Mouse (Mus musculus) MEL-GATA-1-ER (cell line): ENCODE results near the gene Sapcd1.

Experiments
- DNase-seq: peaks from one replicate; pipeline ENCODE4 v3.0.0-alpha.2; 2012; ENCODE audit warnings: low read depth; ENCODE audit errors: extremely low read depth

The Sapcd1 gene

DNA sequence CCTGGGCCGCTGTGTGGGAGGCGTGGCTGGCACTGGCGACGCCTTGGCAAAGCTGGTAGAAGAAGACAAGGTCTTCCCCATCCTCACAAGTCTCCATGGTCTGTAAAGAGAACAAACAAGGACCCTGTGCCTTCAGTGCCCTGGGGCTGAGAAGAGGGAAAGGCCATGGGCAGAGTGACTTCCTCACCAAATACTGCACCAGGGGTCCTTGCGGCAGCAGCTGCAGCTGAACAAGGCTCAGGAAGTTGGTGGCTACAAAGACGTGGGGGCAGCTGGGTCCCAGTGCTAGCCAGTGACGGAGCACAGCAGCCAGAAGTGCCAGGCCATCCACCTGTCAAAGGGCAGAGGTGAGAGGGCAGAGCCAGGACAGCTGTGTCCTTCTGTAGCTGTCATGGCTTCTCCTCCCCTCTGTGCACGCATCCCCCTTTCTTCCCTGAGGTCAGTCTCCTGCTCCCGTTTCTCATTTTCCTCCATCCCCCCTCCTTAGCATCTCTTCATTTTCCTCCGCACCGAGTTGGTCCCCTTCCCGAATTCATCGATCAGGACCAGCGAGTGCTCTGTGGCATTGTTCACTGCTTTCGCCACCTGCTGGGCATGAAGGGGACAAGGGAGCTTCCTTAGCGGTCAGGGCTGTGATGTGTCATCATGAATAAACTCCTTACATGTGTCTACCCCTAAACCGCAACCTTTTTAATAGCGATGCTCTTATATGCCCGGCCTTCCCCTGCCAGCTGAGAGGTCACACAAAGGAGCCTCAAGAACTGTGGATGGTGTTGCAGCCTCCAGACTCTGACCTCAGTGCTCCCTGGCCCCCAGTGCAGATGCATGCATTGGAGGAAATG is 2.1 kb upstream of the Sapcd1 start:
- no peak for DNase-seq

DNA sequence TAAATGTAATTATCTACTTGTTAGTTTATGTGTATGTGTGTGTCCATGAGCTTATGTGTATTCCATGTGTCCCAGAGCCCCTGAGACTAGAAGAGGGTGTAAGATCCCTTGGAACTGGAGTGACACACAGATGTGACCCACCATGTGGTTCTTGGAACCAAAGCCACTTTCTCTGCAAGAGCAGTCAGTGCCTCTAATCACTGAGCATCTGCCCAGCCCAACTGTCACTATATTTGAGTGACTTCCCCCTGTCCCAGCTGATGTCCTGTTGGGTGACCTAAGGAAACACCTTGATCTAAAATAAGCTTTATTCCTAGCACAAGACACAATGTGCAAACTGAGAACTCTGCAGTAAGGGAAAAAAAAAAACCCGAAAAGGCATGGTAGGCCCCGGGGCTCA is 499 bp upstream of the Sapcd1 start:
- DNase-seq = no peak

DNA sequence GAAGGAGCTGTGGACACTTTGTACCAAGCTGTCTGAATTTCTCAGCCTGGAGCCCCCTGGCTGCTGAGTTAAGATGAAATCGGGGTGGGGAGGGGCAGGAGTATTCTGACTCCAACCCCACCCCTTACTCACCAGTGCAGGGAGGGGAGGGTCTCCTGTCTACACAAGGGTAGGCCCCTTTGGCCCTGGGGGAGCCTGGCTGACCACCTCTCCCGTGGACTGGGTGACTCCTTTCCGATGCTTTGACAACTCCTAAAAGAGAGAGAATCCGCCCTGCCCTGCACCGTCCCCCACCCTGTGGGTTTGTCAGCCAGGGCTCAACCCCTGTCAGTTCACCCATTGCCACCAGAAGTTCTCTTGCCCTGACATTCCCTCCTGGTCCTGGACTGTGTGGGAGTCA is 1.6 kb downstream of the Sapcd1 start:
- DNase-seq = no peak

DNA sequence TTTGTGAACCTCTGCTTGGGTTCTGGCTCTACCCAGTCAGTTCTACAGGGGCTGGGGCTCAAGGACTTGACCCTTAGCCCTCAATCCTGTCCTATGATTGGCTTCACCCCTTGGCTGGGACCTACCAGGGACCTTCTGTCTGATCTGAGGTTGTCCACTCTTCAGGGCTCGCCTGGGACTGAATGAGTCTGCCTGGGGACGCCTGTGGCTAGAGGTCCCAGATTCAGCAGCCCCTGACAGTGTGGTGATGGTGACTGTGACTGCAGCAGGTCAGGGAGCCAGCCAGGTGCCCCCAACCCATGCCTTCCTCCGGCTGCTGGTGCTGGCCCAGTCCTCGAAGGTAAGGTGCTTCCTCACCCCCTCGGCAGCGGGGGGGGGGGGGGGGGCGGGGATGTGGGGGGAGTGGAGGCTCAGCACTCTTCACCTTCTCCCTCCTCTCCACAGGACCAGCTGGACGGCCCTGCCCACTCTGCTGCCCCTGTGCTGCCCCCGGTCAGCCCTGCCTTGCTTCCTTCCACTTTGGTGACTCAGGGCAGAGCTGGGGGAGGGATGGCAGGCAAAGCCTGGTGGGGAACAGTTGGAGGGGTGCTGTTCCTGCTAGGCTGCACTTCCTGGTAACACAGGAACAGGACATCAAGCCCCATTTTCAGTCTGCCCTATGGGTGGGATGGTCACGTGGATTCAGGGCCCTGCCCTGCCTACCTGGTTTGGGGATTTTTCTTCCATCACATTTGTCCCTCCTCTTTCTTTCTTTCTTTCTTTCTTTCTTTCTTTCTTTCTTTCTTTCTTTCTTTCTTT is 2.9 kb downstream of the Sapcd1 start:
- DNase-seq = no peak

DNA sequence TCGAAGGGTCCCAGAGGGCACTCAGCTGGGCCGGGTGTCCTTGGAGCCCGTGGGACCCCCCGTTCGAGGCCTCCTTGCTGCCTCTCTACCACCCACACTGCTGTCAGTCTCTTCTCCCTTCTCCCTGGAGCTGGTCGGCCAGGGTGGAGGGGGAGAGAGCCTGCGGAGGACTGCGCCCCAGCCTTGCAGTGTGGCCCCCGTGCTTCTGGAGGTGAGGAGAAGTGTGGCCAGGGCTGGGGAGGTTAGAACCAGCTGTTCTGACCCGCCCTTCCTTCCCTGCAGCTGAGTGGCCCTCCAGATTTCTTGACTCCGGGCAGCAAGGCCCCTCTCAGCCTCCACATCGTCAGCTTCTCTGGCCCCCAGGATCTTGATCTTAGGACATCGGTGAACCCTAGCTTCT is 3.6 kb downstream of the Sapcd1 start:
- DNase-seq = no peak

DNA sequence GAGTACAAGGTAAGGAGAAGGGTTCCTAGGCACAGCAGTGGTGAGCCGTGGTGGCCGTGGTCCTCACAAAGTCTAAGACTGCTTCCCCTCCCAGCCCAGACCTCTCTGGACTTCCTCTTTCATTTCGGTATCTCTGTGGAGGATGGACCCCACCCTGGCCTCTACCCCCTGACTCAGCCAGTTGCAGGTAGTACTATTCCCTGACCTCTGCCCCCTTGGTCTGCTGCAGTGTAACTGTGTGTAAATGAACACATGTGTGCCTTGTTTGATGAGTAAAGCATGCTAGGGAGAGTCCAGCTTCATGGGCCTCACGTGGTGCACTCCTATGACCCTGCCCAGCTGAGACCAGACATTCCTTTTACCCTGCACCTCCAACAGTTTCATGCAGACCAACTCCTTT is 4.1 kb downstream of the Sapcd1 start:
- no peak for DNase-seq

DNA sequence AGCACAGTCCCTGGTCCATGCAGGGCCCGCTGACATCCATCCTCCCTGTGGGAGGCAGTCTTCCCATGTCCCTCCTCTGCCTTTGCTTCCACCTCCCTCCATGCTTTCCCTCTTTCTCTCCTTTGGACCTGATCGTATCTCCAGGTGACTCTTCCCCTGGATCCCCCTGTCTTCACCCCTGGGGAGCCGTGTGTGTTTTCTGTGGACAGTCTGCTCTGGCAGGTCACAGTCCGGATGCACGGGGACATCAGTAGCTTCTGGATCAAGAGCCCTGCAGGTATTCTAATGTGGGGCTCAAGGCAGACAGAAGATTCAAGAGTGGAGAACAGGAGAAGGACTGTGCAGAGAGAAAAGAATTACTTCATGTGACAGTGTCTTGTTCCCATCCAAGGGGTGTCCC is 4.6 kb downstream of the Sapcd1 start:
- no peak for DNase-seq

DNA sequence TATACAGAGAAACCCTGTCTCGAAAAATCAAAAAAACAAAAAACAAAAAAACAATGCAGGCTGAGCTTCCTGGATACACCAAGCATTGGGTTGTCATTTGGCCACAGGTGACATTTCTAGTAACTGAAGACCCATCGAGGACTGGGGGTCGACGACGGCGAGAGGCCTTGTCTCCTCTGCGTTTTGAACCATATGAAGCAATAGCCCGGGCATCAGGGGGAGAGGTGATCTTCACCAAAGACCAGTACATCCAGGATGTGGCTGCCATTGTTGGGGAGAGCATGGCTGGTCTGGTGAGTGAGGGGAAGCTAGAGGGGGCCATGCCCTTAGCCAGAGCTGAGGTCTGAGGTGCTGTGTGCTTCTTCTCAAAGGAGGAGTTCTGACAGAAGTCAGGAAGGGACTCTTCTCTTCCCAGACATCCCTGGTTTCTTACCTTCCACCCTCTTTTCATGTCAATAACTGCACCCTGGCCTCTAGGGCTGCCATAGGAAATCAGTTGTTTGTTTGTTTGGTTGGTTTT is 5.2 kb downstream of the Sapcd1 start:
- no peak for DNase-seq

DNA sequence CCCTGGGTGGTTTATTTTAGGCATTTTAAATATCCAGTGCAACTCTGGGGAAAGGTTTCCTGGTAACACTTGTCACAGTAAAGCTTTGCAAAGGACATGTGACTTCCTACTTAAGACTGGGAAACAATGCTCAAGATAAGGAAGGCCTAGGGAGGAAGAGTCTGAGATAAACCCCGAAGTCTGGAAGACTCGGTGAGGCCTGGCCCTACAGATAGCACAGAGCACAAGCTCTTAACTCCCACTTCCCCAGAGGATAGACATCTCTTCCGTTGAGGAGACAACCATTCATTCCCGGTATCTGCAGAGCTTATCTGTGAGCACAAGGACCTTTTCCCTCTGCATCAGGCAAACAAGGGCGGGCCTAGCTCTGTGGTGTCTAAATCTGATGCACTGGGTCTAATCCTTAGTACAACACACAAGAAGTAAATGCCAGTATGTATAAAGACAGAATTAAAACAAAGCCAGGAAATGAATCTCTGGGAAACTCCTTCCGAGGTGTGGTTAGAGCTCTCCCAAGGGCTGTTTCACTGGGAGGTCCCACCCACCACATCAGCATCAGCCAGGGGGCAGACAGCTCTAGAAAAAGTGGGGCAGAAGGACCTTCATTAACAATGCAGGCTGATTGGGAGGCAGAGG is 5.9 kb downstream of the Sapcd1 start:
- peak; percentile 99 for DNase-seq

DNA sequence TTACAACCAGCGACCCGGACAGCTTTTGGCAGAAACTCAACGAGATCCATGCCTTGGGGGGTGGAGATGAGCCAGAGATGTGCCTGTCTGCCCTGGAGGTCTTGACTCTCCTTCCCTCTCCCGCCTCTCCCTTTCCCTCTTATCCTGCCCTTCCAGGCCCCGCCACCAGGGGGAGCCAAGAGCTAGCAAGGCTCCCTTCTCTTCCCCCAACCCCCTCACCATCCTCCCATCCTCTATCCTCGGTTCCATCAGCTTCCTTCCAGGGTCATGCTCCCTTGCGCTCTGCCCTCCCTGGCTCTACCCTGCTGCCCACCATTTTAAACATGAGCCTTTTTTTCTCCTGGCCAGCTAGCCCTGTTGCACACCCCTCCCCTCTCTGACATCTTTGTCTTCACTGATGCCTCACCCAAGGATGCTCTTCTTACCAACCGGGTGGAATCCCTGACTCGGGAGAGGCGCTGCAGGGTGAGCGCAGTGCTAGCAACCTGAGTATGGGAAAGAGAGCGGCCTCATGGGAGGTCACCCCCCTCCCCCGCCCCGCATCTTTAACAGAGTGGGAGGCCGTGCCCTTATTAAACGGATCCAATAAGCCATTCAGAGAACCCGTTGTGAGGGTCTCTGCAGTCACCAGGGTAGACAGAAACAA is 6.5 kb downstream of the Sapcd1 start:
- peak; percentile 68 for DNase-seq

DNA sequence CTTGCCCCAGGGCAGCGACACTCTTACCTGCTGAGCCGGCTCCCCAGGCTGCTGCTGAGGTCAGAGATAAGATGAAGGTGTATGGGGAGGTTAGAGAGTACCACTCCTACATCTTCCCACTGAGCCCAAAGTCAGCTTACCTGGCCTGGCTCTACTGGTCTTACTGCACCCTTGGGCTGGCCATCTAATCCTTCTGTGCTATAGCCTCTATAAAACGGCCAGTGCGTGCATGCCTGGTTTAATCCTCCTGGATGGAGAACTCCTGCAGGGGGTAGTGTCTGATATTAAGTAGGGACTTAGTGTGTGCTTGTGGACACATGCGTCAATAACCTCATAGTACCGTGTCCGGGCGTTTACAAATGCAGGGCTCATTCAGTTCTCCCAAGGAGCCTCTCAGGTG is 7.3 kb downstream of the Sapcd1 start:
- no peak for DNase-seq

DNA sequence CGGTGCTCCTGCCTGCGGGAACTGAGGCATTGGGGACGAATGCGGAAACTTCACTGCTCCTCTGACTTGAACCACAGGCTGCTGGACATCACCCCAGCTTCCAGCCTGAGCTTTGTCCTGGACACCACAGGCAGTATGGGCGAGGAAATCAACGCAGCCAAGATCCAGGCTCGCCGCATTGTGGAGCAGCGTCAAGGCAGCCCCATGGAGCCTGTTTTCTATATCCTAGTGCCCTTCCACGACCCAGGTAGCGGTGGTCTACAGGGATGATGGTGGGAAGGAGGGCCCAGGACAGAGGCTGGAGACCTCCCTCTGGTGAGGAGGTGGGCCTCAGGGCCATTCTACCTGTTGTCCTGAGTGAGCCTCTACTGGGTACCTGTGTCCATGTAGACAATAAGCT is 7.9 kb downstream of the Sapcd1 start:
- DNase-seq = no peak

DNA sequence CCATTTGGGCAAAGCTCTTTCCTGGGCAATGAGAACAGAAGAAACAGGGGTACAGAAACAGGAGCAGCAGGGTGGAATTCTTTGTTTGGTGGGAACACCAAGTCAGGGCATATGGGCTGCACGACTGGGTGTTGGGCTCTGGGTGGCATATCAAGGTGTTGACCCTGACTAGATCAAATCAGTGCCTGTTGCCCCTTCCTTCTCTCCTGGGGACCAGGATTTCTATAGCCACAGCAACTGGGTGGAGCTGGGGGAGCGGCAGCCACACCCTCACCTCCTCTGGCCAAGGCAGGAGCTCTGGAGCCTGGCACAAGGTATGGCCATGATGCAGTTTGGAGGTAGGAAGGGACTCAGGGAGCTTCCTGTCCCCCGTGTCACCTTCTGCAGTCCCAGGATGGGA is 9.6 kb downstream of the Sapcd1 start:
- no peak for DNase-seq

DNA sequence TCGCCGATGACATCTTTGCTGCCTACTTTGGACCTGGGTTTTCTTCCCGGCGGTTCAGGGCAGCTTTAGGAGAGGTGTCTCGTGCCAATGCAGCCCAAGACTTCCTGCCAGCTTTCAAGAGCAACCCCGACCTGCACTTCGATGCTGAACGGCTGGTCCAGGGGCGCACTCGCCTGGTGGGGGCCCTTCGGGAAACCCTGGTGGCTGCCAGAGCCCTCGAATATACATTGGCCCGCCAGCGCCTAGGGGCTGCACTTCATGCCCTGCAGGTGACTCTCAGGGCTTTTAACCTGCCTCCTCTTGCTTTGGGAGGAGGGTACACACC is 10.1 kb downstream of the Sapcd1 start:
- DNase-seq = no peak

DNA sequence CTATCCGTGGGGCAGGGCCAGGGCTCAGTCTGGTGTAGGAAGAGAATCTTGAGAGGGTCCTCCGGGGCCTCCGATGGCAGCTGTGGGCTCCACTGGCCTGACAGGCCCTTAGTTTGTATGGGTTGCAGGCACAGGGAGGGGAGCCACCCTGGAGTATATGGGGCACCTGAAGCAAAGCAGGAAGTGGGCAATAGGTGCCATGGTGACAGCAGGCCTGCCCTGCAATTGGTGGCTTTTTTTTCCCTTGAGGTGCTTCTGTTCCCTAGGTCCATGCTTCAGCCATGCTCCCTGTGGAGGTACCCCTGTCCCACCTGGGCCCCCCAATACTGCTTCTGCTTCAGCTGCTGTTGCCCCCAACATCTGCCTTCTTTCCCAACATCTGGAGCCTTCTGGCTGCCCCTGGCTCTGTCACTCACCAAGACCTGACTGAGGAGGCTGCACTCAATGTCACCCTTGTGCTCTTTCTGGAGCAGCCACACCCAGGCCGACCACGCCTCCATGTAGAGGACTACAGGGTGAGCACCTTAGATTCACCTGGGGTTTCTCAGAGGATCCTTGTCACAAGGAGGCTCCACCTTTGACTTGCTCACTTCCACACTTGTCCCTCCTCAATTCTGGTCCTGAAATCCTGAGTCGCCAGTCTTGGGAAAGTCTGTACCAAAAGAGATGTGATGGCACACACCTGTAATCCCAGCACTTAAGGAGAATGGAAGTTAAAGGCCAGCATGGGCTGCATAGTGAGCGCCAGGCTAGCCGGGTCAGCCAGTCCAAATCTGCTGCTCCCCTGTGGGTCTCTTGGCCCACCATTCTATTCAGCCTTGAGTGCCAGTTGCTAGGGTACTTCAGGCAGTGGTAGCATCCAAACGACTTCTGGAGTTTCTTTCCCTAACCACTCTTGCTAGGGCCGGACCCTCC is 10.8 kb downstream of the Sapcd1 start:
- no peak for DNase-seq

DNA sequence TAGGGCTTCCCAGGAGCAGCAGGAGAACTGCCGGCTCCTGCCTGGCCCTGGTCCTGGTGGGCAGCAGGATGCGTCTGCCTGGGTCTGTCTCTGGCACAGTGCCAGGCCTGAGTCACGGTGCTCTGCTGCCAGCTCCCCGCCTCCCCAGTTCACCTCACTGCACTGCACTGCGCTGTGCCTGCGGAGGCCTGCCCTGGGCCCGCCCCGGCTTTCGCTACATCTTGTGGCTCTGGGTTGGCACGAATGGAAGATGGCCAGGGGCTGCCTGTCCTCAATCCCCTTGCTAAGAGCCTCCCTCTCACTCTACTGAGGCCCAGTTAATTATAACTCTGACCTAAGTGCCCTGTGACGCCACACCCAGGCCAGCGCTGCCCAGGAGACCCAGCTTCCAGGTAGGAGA is 11.4 kb downstream of the Sapcd1 start, which contains the start of gene Vwa7:
TSS of gene Vwa7 (plus strand) at position 204 of the 400 bp plus-strand sequence.
- DNase-seq = no peak

DNA sequence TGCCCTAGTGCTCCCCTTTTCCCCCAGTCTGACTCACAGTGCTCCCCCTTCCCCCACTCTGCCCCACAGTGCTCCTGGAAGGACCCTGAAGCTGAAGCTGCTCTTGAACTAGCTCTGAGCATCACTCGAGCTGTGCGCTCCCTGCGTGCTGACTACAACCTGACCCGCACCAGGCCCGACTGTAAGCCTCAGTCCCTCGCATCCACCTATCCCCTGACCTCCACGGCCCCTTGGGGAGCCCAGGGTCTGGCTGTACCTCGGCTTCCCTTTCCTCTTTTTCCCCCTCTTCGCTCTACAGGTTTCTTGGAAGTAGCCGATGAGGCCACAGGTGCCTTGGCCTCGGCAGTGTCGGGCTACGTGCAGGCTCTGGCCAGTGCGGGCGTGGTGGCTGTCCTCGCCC is 12.5 kb downstream of the Sapcd1 start:
- no peak for DNase-seq

DNA sequence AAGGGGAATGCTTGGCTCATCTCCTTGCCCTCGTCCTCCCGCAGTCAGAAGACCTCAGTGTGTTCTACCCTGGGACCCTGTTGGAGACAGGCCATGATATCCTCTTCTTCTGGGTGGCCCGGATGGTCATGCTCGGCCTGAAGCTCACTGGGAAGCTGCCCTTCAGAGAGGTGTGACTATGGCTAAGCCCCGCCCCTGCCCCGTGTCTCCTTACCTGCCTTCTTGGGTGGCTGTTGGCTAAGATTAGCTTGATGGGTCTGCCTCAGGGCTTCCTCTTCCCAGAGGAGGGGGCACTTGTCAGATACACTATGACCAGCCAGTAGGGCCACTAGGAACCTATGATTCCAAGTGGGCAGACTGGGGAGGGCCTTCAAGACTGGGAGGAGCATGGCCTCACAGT is 14.6 kb downstream of the Sapcd1 start:
- no peak for DNase-seq

DNA sequence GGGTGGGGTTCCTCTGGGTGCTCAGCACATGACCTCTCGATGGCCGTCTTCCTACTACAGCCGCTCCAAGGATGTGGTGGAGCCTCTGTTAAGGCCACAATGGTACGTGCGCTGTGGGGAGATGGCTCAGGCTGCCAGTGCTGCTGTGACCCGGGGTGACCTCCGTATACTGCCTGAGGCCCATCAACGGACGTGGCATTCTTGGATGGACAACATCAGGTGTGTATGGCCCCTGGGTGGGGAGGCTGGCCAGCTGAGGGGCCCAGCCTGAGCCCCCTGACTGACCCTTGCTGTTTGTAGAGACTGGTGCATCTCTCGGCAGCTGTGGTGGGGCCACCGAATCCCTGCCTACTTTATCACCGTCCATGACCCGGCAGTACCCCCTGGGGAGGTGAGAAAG is 15.4 kb downstream of the Sapcd1 start:
- DNase-seq = no peak

DNA sequence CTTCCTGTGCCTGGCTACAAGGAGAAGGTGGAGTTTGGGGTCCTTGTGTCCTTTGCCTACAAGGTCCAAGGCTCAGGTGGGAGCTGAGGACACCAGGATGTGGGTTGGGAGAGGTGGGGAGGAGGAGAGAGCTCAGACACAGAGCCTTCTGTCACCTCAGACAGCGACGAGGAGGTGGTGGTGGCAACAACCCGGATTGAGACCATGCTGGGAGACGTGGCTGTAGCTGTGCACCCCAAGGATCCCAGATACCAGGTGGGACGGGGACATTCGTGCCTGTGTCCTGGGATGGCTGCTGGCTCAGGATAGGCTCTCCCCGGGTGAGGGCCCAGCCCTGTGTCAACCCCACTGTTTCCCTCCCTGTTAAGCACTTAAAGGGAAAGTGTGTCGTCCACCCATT is 16.4 kb downstream of the Sapcd1 start:
- no peak for DNase-seq

DNA sequence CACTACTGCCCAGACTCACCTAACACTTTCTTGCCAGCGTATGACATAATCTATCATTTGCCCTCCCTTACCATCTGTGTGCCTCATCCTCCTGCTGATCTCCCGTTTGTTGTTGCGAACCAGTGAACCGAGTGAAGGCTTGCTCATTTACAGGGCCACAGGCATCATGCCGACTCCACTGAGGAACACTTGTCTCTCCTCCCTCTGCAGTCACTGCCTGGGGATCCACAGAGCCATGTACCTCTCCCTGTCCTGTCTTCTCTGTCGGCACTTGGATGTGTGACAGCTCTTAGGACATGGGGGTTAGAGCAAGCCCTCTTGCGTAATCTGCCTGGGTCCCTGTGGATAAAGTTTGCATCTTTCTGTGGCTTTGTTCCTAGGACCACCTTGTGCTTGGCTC is 18.2 kb downstream of the Sapcd1 start:
- no peak for DNase-seq
